ENCODE assay signal across 28 mouse cellular contexts in genomic region chr6:146535501-146535900, GRCm38 (mm10).
"Had no signal": no experiment of that assay in that cellular context is flagged by ENCODE, and none has a peak within 500 bp of the region (broad histone marks: within the 10 kb centered on the region; RNA-seq: fewer than 3 reads in every experiment).

No protein-coding gene starts in this region.

- DNase-seq: cerebellum, adult 18-20 months; cerebellum, adult 2 months; cerebellum, adult 8-10 months; cerebellum, adult 9-10 months; cerebellum, adult 9-11 months; cerebellum, postnatal 10 days; cerebellum, postnatal 14 days; cerebellum, postnatal 25 days; cerebellum, postnatal 36 days; embryo, embryonic 11 days; forebrain, postnatal 0 days; gastrocnemius, adult 2 months; gastrocnemius, postnatal 10 days; gastrocnemius, postnatal 14 days; gastrocnemius, postnatal 25 days; gastrocnemius, postnatal 36 days; heart, adult 18-20 months had no signal

- H3K9ac ChIP-seq: embryonic facial prominence, embryonic 12.5 days; embryonic facial prominence, embryonic 13.5 days; embryonic facial prominence, embryonic 15.5 days; forebrain, embryonic 12.5 days; forebrain, embryonic 13.5 days; forebrain, embryonic 15.5 days; forebrain, postnatal 0 days had no signal

- H3K36me3 ChIP-seq: embryonic facial prominence, embryonic 10.5 days; embryonic facial prominence, embryonic 12.5 days; embryonic facial prominence, embryonic 13.5 days; embryonic facial prominence, embryonic 15.5 days; forebrain, embryonic 10.5 days; forebrain, embryonic 12.5 days; forebrain, embryonic 15.5 days had no signal

- H3K4me2 ChIP-seq: embryonic facial prominence, embryonic 12.5 days; embryonic facial prominence, embryonic 13.5 days; embryonic facial prominence, embryonic 15.5 days; forebrain, embryonic 12.5 days; forebrain, embryonic 13.5 days; forebrain, embryonic 15.5 days had no signal

- H3K4me1 ChIP-seq: embryonic facial prominence, embryonic 12.5 days; embryonic facial prominence, embryonic 13.5 days; embryonic facial prominence, embryonic 15.5 days; forebrain, embryonic 10.5 days; forebrain, embryonic 12.5 days; forebrain, embryonic 13.5 days; forebrain, embryonic 15.5 days had no signal

- H3K27me3 ChIP-seq: embryonic facial prominence, embryonic 12.5 days; embryonic facial prominence, embryonic 13.5 days; embryonic facial prominence, embryonic 15.5 days; forebrain, embryonic 12.5 days; forebrain, embryonic 13.5 days; forebrain, embryonic 15.5 days had no signal

- H3K9me3 ChIP-seq: embryonic facial prominence, embryonic 10.5 days; embryonic facial prominence, embryonic 12.5 days; embryonic facial prominence, embryonic 13.5 days; embryonic facial prominence, embryonic 15.5 days; forebrain, embryonic 12.5 days; forebrain, embryonic 13.5 days; forebrain, embryonic 15.5 days had no signal

- H3K27ac ChIP-seq: embryonic facial prominence, embryonic 10.5 days; embryonic facial prominence, embryonic 12.5 days; embryonic facial prominence, embryonic 13.5 days; embryonic facial prominence, embryonic 15.5 days; forebrain, embryonic 10.5 days; forebrain, embryonic 12.5 days; forebrain, embryonic 13.5 days; forebrain, embryonic 15.5 days; gastrocnemius, adult 2 months had no signal

- ATAC-seq: forebrain, embryonic 13.5 days; forebrain, embryonic 14.5 days; forebrain, embryonic 15.5 days; forebrain, embryonic 16.5 days; forebrain, postnatal 0 days had no signal

- H3K4me3 ChIP-seq: embryonic facial prominence, embryonic 10.5 days; embryonic facial prominence, embryonic 12.5 days; embryonic facial prominence, embryonic 13.5 days; embryonic facial prominence, embryonic 15.5 days; erythroblast, embryonic 14.5 days; forebrain, embryonic 10.5 days; forebrain, embryonic 12.5 days; forebrain, embryonic 13.5 days; forebrain, embryonic 15.5 days; gastrocnemius, adult 2 months had no signal
